Mouse (Mus musculus): ENCODE data around the gene Mboat7.
"Not testable (repeated sequence)": the region's sequence is repeated elsewhere in the genome, so short reads cannot be mapped to it uniquely, and the experiment has no call there.

Gene Mboat7

DNA sequence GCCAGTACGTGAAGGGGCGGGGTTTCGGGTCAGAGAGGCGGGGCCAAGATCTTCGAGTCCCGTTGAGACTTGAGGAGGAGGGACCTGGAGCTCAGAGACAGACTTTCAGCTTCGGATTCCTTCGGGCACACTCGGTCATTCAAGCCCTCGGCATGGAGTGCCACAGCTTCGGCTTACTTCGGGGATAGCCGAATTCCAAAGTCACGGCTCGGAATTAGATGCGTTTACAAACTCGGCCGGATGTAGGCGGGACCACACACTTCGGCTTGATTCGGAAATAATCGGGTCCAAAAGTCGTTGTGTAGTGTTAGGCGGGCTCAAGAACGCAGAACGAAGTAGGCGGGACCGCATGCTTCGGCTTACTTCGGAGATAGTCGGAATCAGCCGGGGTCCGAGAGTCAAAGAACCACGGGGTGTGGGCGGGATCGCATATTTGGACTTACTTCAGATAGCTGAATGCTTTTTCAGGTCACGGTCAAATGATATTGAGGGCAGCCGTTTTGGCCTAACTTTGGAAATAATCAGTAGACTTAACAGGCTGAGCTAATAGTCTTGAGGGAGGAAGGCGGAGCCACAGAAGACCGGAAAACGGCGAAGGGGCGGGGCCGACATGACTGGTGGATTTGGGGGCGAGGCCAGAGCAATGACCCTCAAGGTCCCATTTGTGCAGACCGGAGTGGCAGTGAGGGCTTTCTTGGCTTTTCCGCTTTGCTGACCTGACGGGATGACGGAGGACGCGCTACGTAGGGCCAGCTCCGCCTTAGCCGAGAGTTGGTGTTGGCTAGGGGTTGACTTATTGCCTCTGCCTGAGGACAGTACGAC is at the start of gene Mboat7:
Mboat7 (minus strand) TSS at position 537 of the 822 bp plus-strand sequence.
- peak; percentile 96 to 98 for DNase-seq

DNA sequence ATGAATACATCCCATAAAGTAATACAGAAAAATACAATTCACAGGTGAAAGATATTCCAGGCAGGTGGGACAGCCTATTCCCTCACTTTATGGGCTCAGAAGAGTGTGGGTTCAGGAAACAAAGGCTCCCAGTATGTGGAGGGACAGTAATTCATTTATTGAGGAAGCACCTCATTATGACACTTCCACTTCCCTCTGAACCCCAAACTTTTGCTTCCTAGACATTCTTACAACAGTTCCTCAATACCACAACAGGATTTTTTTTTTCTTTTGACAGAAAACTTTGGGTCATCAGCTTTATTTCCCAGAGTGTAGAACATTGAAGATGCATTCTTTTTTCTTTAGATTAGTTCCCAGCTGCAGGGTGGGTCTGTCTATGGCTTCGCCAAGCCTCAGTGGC is 39.4 kb upstream of the Mboat7 start:
- not testable (repeated sequence) for DNase-seq

GRCm38 (mm10) chr7:3725459-3725858 is 32.1 kb upstream of the Mboat7 start:
- not testable (repeated sequence) for DNase-seq

DNA sequence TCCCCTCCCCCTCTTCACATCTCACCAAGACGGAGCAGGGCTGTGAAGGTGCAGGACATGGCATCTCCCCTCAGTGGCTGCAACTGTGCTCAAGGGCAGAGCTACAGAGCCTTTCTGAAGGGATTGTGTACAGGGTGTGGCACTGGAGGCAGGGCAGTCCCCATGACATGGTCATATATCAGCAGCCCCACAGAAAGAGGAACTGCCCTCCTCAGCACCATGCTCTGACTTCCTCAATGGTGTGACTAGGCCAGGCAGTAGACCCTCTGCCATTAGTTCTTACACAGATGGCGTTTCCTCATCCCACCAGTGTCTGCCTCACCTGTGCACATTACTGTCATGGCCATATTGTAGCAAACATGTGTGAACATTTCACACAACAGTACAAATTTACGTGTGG is 26.9 kb upstream of the Mboat7 start, which contains the start of gene Pirb:
Pirb (minus strand) TSS at position 124 of the 400 bp plus-strand sequence.
- peak in 1 of 2 experiments; percentile 22 for DNase-seq

DNA sequence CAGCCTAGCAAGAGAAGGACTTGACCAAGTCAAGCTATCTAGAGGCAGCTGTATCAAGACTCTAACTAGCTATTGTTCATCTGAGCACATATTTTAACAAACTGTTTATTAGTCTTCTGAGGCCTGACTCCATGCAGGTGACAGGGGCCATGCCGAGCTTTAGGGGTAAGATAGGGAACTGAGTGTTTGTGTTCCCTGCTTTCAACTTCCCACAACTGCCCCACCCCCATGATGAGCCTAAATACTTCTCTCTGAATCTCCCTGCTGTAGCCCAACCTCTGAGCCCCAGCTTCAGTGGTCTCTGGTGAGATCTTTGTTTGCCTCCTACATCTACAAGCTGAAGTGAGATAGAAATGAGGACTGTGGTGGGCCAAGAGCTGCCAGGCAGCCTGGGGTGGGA is 21.9 kb upstream of the Mboat7 start:
- no peak for DNase-seq

GRCm38 (mm10) chr7:3712264-3712942 is 19.1 kb upstream of the Mboat7 start:
- DNase-seq = no peak

- DNase-seq = no peak
Observed at GRCm38 (mm10) chr7:3709000-3709399, 15.7 kb upstream of the Mboat7 start.

GRCm38 (mm10) chr7:3708447-3708980 is 15.2 kb upstream of the Mboat7 start:
- DNase-seq = not testable (repeated sequence)

DNA sequence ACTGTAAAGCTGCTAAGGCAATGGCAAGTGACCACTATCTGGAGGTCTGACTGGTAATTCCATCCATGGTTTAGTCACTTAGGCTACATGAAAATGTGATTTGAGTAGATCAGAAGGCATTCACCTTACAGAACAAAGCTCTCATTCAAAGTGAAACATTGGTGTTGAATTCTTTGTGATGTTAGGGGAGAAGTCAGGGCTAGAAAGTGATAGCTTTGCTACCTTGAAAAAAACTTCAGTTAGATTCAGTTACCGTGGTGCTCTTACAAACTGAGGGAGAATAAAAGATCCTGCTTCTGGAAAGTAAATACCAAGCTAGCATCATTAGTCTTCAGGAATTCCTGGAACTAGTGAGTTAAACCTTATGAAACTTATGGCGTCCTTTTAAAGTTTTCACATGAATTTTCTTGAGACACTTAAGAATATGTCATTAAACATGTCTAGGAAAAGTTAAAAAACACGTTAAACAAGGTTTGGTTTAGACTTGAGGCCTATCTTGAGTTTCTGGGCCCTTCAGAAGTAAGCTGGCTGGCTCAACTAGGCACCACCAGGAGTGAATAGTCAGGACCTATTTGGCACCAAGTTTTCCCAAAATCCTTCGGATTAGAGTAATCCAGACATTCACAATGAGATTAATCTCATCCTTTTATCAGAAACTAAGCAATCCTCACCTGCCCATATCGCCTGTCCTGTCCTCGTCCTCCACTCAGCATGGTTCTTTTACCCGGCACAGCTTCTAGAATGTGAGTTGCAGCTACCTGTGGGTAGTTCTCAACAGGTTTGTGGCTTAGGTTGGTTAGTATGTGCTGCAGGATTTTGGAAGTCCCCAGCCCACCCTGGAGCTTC is 14.5 kb upstream of the Mboat7 start:
- DNase-seq = no peak

DNA sequence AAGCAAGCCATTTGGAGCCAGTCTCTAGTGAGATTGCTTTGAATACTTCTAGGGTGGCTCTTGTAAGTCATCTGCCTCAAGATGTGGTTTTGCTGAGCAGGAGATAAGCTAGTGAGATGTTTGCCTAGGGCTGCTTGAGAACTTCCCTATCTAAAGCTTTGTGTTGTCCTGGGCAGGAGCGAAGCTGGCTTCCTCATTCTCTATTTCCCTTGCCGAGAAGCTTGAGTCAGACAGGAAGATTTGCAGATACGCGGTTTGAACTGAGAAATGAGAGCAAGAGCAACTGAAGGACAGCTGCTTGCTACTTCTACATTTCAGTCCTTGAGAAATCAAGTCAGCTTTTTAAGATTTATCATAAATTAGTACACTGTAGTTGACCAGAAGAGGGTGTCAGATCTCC is 13.7 kb upstream of the Mboat7 start:
- no peak for DNase-seq

DNA sequence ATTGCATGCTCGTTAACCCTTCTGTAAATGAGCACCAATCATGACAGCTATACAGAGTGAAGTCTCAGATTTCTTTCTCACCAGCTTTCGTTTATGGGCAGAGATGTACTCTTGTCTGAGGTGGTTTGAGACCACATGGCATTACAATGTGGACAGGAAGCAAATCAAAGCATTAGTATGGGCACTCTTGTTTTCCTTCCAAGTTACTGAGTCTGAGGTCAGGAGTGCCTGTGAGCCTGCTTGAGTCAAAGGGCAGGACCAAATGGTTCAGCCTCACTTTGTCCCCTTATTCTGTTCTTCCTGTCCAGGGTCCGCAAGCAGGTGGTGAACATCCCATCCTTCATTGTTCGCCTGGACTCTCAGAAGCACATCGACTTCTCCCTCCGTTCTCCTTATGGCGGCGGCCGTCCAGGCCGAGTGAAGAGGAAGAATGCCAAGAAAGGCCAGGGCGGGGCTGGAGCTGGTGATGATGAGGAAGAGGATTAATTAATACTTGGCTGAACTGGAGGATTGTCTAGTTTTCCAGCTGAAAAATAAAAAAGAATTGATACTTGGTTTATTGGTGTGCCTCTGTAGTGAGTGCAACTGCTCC is 13.1 kb upstream of the Mboat7 start:
- no peak for DNase-seq

DNA sequence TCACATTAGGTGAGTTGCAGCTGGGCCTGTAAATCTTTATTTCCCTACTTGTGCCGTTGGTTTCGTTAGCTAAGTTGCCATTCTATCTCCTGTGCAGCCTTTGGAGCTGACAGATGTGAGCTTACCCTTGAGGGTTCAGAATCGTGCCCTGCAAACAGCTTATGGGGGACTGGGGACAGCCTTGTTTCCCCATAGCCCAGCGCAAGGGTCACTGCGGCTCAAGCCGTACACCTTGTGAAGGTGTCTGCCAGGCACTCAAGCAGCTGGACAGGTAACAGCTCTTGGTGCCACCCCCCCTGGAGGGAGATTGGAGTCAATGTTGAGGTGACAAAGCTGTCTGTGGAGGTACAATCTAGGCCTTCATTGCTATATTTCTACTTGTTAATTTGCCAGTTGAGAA is 12.6 kb upstream of the Mboat7 start:
- DNase-seq = no peak

DNA sequence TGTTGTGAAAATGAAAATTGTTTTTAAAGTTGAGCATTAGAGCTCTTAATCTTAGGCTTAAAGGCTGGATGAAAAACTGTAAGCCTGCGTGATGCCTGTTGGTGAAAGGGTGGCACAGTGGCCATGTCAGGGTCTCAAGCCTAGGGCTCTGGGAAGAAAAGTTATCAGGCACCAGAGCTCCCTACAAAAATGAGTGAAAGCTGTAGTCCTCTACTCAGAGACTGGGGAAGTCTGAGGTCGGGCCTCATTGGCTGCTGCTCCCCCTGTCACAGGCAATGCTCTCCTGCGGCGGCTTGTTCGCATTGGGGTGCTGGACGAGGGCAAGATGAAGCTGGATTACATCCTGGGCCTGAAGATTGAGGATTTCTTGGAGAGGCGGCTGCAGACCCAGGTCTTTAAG is 12.1 kb upstream of the Mboat7 start:
- not testable (repeated sequence) for DNase-seq

- DNase-seq = no peak
Observed at GRCm38 (mm10) chr7:3704475-3704874, 11.2 kb upstream of the Mboat7 start.

GRCm38 (mm10) chr7:3703879-3704441 is 10.6 kb upstream of the Mboat7 start, which contains the start of gene Rps9:
Rps9 (plus strand) TSS chr7:3703993.
- peak; percentile 89 to 93 for DNase-seq

GRCm38 (mm10) chr7:3703148-3703878 is 10.0 kb upstream of the Mboat7 start:
- DNase-seq = no peak

DNA sequence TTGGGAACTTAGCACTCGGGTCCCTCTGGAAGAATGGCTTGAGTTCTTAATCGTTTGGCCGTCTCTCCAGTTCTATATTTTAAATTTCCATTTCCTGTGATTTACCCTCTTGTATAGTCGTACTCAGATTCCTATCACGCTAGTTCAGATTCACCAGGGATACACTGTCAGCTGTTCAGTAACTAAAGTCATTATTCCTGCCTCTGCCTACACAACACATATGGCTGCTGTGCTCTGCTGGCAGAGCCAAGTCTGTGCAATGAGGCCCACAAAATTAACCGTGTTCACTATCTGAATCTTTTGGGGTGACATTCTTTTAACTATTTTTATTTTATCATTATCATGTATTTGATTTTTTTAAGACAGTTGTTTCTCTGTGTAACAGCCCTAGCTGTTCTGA is 5.1 kb upstream of the Mboat7 start:
- DNase-seq = no peak

- DNase-seq = not testable (repeated sequence)
Observed at GRCm38 (mm10) chr7:3694949-3695305, 1.6 kb upstream of the Mboat7 start.

DNA sequence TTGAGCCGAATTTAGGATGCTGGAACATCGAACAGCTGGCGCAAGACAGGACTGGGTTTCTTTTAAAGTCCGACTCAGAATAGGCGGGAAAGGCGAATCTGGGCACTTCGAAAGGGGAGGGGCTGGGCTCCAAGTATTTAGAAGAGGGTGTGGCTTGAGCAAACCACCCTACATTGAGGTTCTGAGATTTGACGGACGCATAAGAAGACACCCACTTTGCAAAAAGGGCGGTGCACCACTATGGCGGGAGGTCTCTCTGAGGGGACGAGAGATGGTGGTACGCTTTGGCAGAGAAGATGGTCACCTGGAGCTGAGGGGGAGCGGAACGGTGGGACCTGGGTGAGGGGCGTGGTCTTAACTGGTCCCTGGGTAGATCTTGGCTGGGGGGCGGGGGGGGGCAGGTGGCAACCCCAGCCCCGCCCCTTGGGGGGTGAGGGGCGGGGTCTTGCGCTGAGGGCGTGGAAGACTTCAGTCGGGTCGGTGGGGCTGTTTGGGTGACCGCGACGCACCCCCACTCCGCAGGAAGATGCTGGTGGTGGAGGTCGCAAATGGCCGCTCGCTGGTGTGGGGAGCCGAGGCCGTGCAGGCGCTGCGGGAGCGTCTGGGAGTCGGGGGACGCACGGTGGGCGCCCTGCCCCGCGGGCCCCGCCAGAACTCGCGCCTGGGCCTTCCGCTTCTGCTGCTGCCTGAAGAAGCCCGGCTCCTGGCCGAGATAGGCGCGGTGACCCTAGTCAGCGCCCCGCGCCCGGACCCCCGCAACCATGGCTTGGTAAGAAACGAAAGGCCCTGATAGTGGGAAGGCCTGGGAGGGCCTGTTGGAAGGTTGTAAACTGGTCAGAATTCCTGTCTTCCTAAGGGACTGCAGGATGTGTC is 989 bp upstream of the Mboat7 start:
- DNase-seq = peak; percentile 59 to 76

DNA sequence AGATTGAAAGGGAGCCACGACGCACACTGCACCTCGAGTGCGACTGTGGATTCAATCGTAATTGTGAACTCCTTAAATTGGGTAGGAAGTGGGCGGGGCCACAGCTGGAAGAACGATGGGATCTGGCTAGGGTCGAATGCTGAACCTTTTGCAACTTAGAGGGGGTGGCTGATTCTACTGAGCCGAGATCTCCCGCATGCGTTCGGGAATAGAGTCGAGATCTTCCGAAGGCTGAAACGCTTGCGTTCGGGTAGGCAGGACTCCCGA is 419 bp upstream of the Mboat7 start:
- no peak for DNase-seq
